Mouse (Mus musculus) forebrain, embryonic 12.5 days (tissue): ENCODE results near the gene Rpl21. TPM values are rescaled to one million over a fixed set of nuclear protein-coding genes. Genes with fewer than 3 reads are reported as not detected.

Source experiments
- ATAC-seq: fragments of 200-750 bp; cut with Nextera tagmentation; 2 replicates; pipeline ENCODE4 v1.8.0; 2017; ENCODE audit warnings: moderate TSS enrichment; ENCODE audit not compliant: low FRiP score
- H3K27ac ChIP-seq: fragments of 300-500 bp; sonication (generic); 2 replicates; pipeline ENCODE4 v1.5.1; 2016; ENCODE audit warnings: mild to moderate bottlenecking
- H3K27me3 ChIP-seq: fragments of 300-500 bp; sonication (generic); 2 replicates; pipeline ENCODE4 v1.6.1; 2016; ENCODE audit warnings: mild to moderate bottlenecking
- H3K36me3 ChIP-seq: fragments of 300-500 bp; sonication (generic); replicated peaks from 2 replicates; pipeline ENCODE4 v1.6.1; 2016; ENCODE audit warnings: mild to moderate bottlenecking
- H3K4me1 ChIP-seq: fragments of 300-500 bp; sonication (generic); 2 replicates; pipeline ENCODE4 v1.6.1; 2016
- H3K4me2 ChIP-seq: fragments of 300-500 bp; sonication (generic); 2 replicates; pipeline ENCODE4 v1.6.1; 2016; ENCODE audit warnings: mild to moderate bottlenecking, moderate library complexity
- H3K4me3 ChIP-seq: fragments of 300-500 bp; sonication (generic); replicated peaks from 2 replicates; pipeline ENCODE4 v1.5.1; 2016; ENCODE audit warnings: mild to moderate bottlenecking
- H3K9ac ChIP-seq: fragments of 300-500 bp; sonication (generic); 2 replicates; pipeline ENCODE4 v1.6.1; 2016; ENCODE audit warnings: mild to moderate bottlenecking
- H3K9me3 ChIP-seq: fragments of 300-500 bp; sonication (generic); 2 replicates; pipeline ENCODE4 v1.6.1; 2016
- WGBS: fragments of 180-500 bp; shearing (Covaris S2); methylation state at CpG from one replicate; pipeline ENCODE4 v1.1.7; 2016; 5-methylcytosine and 5-hydroxymethylcytosine counted together
- polyA plus RNA-seq: library from polyadenylated mRNA; unstranded; fragments of >200 nt; fragmentation: Nextera tagmentation; extraction: Ambion mirVana; gene quantifications from 2 replicates; pipeline ENCODE4 v1.2.1, GENCODE M21; 2016

The Rpl21 gene
- polyA plus RNA-seq, 1 experiment from 2014 or later: 432 TPM

GRCm38 (mm10) chr5:146883053-146883452 is 50.4 kb downstream of the Rpl21 start:
- ATAC-seq: no peak
- 72% methylated on average over 7 of the region's 7 CpGs for WGBS
- no peak overlapping the region for H3K27ac ChIP-seq

GRCm38 (mm10) chr5:146883486-146884272 is 51.0 kb downstream of the Rpl21 start:
- Histone ChIP-seq H3K9me3 (no peaks in the 10 kb centered on the region), H3K4me3 (no peak overlapping the region), H3K27me3 (no peaks in the 10 kb centered on the region), H3K4me2 (no peak overlapping the region), H3K36me3 (no peaks in the 10 kb centered on the region), H3K9ac (no peak overlapping the region), H3K4me1 (no peaks in the 10 kb centered on the region), H3K27ac (no peak overlapping the region)
- 91% methylated on average over 15 of the region's 15 CpGs for WGBS
- no peak for ATAC-seq

More at GRCm38 (mm10) chr5:146883053-146883452, 50.4 kb downstream of the Rpl21 start:
- Histone ChIP-seq H3K9me3 (no peaks in the 10 kb centered on the region), H3K9ac (no peak overlapping the region), H3K36me3 (no peaks in the 10 kb centered on the region), H3K4me1 (no peaks in the 10 kb centered on the region), H3K4me2 (no peak overlapping the region), H3K4me3 (no peak overlapping the region), H3K27me3 (no peaks in the 10 kb centered on the region)

Other genes starting within 250 kb of the Rpl21 start
- gene Gpr12, start 247.7 kb upstream of the Rpl21 start, polyA plus RNA-seq: 0.93 and 1.1 TPM in 2 replicates
- 17.8 and 18.3 TPM in 2 replicates for gene Usp12, start 37.9 kb upstream of the Rpl21 start, polyA plus RNA-seq
- 19.2 and 19.3 TPM in 2 replicates for gene Rasl11a, start 12.2 kb downstream of the Rpl21 start, polyA plus RNA-seq
- 107 and 114 TPM in 2 replicates for gene Gtf3a, start 115.8 kb downstream of the Rpl21 start, polyA plus RNA-seq
- 18.8 and 22.3 TPM in 2 replicates for gene Mtif3, start 130.9 kb downstream of the Rpl21 start, polyA plus RNA-seq
- gene Lnx2, start 243.7 kb downstream of the Rpl21 start, polyA plus RNA-seq: 7.4 and 7.7 TPM in 2 replicates
- 96.9 and 99.6 TPM in 2 replicates for gene Polr1d, start 244.2 kb downstream of the Rpl21 start, polyA plus RNA-seq